Mouse (Mus musculus) kidney, adult 11 months (tissue): ENCODE data around the gene Gm44805.

ENCODE experiments used
- DNase-seq: peaks from one replicate; pipeline ENCODE4 v3.0.0; 2022

Gm44805 gene

DNA sequence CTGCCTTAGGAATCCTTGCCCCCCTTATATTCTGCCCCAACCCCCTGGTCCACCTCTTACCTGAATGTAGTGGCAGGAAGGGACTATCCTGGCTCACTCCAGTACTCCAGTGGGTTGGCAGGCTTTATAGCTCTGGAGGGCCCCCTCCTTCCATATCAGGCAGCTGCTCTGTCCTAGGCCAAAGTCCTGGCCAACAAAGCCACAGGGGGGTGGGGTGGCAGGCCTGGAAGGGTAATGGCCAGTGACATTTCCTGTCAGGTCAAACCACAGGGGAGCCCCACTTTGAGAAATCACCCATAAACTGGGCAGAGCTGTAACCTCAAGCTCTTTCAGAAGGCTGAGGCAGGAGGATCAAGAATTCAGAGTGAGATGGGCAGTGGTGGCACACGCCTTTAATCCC is 4.6 kb downstream of the Gm44805 start:
- DNase-seq: no peak

DNA sequence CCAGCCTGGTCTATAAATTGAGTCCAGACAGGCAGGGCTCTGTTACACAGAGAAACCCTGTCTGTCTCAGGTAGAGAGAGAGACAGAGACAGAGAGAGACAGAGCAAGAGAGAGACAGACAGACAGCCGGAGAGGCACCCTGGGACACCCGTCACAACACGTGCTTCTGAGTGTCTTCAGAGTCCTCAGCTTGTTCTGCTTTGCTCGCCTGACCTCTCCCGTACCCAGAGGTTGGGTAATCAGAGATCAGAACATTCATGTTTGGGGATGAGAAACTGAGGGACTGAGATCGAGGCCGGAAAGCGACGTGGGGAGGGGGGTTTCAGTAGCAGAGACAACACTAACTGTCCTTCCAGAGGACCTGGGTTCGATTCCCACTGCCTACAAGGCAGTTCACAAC is 5.4 kb downstream of the Gm44805 start:
- DNase-seq: no peak

DNA sequence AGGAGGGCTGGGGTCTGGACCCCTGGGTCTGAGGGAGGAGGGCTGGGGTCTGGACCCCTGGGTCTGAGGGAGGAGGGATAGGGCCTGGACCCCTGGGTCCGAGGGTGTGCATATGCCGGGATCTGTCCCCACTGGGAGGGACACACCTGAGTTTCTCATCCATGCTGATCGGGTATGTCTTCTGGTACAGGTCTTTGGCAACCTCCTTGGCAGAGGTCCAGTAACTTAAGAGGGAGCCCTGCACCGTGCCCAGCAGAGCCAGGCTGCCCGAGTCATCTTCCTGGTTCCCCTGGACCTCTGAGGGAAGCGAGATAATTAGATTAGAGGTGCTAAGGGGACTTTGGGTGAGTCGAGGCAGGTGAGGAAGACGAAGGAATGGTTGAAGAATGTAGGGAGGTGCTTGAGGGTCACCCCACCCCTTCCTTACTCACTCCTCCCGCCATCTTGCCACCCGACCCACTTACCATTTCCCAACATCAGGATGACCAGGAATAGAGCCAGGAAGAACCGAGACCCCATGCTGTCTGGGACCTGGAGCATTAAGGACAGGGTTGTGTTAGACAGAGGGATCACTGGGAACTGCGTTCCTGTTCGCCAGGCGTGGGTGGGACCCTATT is 8.0 kb downstream of the Gm44805 start:
- DNase-seq: no peak

DNA sequence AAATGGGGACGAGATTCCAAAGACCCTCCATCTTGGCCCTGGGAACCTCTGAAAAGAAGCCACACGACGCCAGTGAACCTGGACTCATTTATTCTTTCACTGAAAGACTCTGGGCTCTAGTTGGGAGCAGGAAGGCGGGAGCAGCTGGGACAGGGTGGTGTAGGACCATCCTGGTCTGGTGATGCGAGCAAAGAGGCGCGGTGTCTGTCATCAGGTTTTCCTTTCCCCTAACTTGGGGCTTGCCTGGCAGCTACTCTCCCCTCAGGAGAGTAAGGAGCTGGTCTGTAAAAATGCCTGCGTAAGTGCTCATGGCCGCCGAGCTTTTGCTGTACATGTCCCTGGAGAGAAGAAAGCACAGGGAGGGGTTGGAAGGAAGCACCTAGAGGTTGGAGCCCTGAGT is 9.7 kb downstream of the Gm44805 start:
- no peak for DNase-seq

DNA sequence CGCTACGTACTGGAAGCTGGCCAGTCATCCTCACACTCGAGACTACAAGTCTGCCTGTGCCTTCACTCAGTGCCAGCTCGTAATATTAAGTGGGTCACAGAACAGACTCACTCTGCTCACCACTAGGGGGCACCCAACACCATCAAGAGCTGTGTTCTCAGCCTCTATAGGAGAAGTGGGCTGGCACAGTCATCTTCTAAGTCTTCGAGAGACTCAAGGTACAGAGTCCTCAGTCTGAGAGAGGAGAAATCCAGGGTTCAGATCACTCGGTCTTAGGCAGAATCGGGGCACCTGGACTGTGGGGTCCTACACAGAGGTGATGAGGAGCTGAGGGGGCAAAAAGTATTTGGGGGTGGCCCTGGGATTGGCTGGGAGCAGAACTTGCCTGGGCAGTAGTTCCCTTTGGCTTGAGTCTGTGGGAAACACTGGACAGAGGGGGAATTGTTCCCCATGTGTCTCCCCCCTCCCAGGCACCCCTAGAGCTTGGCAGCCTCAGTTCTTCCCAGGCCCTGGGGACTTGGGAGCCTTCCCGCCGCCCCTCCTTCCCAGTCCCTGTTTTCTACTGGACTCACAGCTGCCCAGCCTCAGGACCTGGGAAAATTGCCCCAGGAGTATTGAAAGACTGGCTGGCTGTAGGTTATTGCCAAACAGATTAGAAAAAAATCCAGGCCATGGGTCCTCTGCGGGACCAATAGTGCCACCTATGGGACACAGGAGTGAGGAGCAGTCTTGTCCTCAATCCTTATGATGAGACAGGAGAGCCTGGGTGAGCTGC is 12.1 kb downstream of the Gm44805 start:
- DNase-seq: peak; percentile 92

DNA sequence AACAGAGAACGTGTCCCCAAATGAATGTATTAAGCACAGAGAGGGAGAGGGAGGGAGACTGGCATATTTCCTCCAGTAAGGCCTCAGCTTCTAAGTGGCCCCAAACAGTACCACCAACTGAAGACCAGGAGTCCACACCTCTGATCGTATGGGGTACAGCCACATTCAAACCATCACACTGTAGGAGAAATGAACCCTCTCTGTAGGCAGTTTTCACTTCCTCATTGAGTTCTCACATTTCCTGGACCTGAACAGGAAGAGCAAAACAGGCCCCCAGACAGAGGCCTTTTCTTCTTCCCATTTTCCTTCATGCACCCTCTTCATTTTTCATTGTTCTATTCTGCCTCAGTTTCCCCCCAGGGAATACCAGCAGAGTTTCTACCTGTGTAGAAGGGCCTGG is 13.8 kb downstream of the Gm44805 start:
- DNase-seq: no peak

DNA sequence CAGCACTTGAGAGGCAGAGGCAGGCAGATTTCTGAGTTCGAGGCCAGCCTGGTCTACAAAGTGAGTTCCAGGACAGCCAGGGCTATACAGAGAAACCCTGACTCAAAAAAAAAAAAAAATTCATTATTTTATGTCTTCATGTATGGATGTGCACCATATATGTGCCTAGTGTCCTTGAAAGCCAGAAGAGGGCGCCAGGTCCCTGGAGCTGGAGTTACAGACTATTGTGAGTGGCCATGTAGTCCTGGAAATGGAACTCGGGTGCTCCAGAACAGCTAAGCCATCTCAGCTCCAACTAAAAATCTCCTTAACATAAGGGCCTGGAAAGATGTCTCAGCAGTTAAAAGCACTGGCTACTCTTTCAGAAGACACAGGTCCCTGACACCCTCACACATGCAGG is 14.5 kb downstream of the Gm44805 start:
- DNase-seq: no peak

DNA sequence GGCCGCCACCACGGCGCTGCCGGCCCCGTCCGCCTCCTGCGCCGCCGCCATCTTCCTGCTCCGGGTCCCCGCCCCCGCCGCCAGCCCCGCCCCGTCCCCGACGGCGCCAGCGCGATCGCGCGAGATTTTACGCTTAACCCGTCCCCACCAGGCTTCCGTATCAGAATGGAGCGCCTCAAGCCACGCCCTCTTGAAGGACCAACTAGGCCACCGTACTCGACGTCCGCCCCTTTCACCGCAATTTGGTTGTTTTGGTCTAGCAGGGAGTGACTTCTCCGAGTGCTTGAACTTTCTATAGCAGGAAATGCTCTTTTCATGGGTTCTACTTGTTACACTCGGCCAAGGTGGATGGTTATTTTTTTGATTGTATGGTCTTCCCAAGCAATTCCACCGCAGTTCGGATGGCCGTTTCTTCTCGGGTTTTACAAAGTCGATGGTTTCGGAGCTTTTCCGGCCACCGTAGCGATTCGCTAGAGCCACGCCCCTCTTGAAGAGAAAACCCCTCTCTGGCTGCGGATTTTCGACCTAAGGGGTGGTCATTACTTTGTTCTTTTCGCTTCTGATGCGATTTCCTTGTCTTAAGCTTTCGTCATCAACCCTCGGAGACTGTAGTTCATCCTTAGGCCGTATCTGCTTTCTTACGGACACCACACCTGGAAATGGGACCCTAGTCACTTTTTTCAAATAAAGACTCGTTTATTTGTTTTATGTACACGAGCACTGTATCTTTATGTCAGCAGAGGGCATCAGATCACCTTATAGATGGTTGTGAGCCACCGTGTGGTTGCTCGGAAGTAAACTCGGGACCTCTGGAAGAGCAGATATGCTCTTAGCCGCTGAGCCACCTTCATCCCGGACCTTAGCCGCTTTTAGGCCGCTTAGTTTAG is 16.0 kb downstream of the Gm44805 start, which contains the start of gene Clptm1:
Clptm1 (minus strand) TSS at position 79 of the 887 bp plus-strand sequence.
- DNase-seq: peak; percentile 96

DNA sequence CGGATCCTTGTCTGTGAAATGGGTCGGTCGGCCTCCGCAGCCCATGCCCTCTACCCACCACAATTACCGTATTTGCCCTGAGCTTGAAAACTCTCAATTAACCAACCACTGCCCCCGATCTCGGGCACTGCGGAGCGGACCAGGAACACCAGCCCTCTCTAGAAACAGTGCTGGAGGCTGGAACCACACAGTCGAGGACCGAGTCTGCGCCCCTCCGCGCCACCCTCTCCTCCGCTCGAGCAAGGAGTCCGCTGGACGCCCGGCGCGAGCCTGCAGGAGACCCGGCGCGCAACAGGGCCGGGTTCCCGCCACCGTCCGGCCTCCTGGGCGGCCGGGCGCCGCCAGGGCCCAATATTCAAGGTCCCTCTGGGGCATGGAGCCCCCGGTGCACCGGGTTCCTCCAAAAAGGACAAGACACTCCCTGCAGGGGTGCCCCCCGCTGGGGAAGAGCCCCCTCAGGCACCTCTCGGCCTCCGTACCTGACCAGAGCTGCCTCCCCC is 16.7 kb downstream of the Gm44805 start:
- DNase-seq: no peak

DNA sequence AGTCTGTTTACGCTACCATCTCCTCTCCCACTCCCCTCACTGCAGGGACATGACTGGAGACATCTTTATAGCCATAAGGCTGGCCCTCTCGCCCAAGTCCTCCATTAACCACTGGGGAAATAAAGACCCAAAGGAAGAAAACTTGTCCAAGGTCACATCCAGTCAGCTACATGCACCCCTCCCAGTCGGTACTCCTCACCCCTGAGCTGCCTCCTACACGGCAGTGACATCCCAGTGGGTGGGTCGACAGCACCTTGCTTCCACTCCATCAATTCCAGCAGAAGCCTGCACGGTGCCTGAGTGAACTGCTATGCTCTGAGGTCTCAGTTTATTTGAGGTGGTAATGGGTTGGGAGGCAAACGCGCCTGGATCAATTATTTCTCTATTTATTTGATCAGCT is 17.3 kb downstream of the Gm44805 start:
- DNase-seq: peak; percentile 20

DNA sequence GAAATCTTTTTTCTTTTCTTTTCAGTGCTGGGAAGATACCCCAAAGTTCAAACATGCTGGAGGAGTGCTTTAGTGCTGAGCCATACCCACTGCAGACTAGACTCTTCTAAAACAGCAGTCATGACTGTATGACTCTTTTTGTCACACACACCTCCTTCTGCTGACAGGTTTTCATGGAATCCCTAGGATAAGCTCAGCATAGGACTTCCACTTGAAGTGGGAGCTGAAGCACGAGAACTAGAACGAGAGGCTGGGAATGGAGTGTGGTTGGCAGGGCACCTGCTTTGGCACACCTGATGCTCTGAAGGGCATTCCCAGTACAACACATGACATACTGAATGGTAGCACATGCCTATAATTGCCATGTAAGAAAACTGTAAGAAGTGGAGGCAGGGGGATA is 28.6 kb downstream of the Gm44805 start:
- DNase-seq: no peak

DNA sequence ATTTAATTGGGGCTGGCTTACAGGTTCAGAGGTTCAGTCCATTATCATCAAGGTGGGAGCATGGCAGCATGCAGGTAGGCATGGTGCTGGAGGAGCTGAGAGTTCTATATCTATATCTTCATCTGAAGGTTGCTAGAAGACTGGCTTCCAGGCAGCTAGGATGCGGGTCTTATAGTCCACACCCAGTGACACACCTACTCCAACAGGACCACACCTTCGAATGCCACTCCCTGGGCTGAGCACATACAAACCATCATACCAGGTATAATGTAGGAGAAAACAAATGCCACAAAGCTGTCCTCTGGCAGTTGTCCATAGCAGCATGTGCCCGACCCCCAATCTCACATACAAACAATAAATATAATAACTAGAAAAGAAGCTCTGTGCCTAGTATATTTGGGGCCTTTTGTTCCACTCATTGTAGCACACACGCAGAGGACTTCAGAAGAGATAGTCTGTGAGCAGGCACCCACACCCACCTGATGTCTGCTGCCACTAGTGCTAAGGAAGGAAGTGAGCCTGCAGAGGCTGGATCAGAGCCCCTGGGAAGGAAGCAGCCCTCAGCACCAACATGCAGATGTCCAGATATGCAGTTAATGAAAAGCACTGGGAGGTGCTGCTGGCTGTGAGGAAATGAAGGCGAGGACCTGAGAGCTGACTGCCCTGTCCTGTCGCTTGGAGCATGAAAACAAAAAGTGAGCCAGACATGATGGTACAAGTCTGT is 30.0 kb downstream of the Gm44805 start:
- peak; percentile 24 for DNase-seq

DNA sequence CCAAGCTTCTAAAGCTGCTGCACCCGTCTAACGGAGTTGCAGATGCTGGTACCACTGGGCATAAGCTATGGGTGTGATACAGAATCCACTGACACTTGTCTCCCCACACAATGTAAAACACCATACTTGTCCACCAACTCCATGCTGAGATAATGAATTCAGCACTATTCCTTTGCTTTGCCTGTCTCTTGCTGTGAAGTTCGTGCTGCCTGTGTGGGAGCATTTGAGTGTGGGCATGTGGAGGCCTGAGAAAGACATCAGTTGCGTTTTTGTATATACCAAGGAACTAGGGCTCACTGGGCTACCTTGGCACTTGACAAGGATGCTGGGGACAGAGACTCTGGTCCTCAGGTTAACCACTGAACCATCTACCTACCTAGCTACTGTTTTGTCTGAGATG is 40.0 kb downstream of the Gm44805 start:
- DNase-seq: no peak

DNA sequence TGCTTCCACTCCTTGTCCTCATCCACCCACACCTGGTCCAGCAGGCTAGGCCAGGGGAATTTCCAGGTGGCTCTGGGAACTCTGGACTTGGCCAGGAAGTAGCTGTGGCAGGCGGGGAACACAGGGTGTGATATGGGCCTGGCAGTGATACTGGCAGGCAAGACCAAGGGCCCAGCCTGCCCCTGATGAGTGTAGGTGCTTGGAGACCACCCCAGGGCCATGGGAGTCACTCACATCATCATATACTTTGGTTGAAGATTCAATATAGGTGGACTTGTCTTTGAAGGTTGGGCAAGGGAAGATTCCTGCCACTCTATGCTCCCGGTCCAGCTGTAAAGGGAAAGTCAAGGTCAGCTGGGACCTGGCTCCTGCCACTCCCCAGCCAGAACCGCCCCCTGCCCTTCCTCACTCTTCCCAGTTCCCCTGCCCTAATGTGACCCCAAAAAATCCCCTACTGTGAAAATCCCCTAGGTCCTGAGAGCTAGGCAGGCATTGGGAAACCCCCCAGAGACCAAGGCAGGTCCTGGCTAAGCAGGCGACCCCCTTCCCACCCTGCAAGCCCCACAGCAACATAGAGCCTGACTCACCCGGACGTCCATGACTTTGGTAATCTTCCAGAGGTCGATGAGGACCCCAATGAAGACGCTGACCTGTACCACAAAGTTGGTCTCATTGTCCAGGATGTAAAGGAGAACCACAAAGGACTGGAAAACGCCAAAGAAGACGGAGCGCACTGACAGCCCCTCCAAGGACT is 46.0 kb downstream of the Gm44805 start:
- DNase-seq: no peak

DNA sequence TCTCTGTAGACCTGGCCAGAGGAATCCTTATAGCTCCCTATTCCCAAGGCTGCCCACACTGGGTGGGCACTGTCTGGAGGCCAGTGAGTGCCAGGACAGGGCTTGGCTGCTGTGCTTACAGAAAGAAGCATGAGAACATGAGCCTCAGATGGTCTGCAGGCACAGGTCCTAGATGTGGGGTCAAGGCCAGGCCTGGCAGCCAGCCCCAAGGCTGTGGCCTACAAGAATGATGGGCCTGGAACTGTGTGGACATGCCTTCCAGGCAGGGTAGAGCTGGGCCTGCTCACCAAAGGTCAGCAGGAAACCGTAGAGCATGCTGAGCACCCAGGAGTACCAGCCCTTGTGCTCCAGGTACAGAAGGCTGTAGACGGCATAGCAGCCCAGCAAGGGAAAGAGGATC is 46.6 kb downstream of the Gm44805 start:
- DNase-seq: no peak

DNA sequence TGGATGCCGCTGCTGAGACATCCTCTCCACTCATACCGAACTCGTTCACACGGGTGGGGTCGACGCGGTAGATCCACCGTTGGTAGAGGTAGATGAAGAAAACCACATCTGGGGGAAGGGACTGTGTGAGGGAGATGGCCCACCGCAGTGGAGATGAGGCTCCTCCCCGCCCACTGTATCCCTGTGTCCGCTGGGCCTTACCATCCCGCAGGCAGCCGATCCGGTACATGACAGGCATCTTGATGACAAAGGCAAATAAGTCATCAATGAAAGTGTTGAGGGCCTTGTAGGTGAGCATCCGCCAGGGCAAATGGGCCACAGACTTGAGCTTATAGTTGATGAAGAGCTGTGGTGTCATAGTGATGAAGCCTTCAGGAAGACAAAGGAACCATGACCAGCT is 47.4 kb downstream of the Gm44805 start:
- no peak for DNase-seq

DNA sequence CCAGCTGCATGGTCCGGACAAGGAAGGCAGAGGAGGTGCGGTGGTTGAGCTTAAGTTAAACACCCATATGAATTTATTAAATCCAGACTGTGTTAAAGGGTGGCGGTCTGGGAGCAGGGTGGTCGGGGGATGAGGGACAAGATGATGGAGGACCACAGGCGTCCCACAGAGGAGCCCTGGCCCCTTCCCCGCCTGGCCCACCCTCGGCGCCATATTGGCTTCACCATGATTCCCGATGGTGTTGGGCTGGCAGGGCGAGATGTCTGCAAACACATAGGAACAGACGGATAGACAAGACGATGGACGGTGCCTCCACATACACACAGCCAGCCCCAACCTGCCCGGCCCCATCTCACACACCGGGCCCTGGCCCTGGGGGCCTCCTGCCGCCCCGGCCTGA is 48.0 kb downstream of the Gm44805 start:
- DNase-seq: no peak

DNA sequence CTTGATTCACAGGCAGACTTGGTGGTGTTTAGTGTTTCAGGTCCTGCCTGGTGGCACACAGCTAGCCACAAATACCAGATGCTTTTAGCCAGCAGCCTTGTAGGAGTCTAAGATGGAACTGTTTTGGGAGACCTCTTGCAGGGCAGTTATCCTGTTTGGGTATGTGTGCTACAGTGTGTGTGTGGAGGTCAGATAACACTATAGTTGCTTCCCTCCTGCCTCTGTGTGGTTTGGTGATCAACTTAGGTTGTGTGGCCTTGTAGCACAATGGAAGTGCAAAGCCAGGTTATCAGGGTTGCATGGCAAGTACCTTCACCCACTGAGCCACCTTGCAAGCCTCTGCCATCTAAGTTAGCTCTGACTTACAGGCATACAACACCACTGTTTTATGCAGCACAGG is 48.5 kb downstream of the Gm44805 start:
- no peak for DNase-seq

DNA sequence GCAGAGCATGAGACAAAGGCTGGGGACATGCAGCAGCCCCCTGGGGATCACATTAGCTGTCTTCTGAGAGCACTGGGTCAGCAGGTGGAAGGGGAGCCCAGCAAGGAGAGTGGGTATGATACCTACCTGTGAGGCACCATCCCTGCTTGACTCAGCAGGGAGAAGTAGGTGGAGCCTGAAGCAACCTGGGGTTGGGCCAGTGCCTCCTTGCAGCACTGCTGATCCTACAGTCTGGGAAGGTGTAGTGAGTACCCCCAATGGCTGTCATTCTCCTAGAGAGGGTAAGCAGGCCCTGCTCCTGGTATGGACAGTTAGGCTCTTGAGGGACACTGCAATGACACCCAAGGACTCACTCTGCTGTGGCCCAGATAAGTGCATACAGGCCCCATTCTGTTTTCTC is 48.9 kb downstream of the Gm44805 start:
- no peak for DNase-seq

DNA sequence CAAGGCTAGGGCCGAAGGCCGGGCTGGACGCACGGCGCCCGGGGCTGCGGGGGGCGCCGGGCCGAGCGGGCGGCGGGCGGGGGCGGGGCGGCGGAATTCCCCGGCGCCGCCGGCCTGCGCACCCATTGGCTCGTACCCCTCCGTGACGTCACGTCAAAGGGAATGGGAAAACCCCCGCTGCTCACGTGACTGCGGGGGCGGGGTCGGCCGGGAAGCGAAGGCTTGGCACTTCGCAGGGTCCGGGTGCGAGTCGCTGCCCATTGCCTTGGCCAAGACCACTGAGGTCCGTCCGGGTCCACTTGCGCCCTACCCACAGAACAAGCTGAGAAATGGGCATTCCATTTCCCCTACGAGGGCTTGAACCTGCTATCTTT is 51.9 kb downstream of the Gm44805 start, which contains the start of gene Relb:
Relb (minus strand) TSS at position 78 of the 374 bp plus-strand sequence.
- DNase-seq: peak; percentile 83

DNA sequence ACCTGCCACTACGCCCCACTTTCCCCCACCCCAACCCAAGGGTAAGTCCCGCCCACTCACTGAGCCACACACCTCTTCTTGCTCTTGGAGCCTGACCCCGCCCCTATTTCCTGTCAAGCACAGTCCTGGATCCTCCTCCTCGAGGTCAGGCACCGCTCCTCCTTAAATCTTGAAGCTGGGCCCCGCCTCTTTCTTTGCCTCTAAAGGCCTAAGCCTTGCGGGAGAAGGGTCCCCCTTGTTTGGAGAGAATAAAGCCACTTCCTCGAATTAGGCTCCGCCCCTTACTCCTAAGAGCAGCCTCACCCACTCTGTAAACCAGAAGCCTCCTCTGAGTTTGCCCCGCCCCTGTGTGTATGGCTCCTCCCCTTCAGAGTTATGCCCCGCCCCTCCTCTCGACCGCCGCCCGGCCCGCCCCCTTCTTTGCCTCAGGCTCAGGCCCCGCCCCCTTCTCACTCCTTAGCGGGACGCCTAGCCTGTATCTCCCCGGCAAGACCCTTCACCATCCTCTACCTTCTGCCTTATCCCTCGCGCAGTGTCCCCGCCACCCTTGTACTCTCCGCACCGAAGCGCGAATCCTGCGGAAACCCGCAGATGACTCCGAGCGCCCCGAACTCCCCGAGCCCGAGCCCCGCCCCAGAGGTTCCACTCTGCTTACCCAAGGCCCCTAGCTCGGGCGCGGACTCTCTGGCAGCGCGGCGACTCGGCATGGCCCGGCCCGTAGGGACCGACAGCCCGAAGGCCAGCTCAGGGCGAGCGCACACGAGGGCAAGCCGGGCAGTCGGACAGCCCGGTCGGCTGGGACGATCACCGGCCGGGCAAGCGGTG is 52.5 kb downstream of the Gm44805 start:
- peak; percentile 99 for DNase-seq
